Mouse (Mus musculus): ENCODE data around the gene Dupd1.

DNA sequence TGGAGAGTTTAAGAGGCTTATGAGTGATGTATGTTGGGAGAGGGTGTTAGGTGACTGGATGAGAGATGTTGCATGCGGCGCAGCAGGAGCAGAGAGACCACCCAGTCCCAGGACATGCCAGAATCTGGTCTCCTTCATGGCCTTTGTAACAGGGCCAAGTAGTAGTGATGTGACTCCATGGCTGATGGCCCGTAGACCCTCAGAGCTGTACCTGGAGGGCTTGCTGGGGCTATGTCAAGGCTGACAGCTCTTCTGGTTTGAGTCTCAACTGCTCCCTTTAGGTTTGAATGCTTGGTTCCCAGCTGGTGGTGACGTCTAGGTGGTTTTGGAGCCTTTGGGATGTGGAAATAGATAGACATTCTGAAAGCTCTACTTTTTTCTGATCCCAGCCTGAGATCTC is 15.6 kb upstream of the Dupd1 start:
- TF ChIP-seq CTCF (IDR thresholded peaks at IDR 0.05; ENCODE audit: borderline replicate concordance, control insufficient read depth, extremely low read depth, insufficient read depth, low read length, poor library complexity) (no peak), POLR2A (IDR thresholded peaks at IDR 0.05; ENCODE audit: control insufficient read depth, extremely low read depth, insufficient read depth, low read length, poor library complexity) (no peak)

All from thymus, adult 2 months (tissue).